Mouse (Mus musculus) adrenal gland, postnatal 36 days (tissue): Measurements from ENCODE around the gene Rorc. TPM values are rescaled to one million over a fixed set of nuclear protein-coding genes. Genes with fewer than 3 reads are reported as not detected.
A peak's percentile ranks its signal among the peaks of the same experiment; 100 is the strongest.

ENCODE experiments used
- DNase-seq, 2 experiments: peaks; one replicate each; pipeline ENCODE4 v3.0.0; 2021; ENCODE audit warnings: mixed read lengths in 1 of 2
- total RNA-seq, 2 experiments: library from RNA; stranded (reverse); gene quantifications; 2 replicates each; pipeline ENCODE4 v1.2.3; 2021

Gene Rorc
- total RNA-seq, 2 experiments from 2014 or later, result 19.0 to 20.2 TPM

- peak; percentile 94 for DNase-seq
These were observed 40.6 kb downstream of the Rorc start, which contains the start of gene Tdrkh for GRCm38 (mm10) chr3:94413031-94413679. TSS of gene Tdrkh (plus strand) at chr3:94413273.

- DNase-seq, result no peak
These were observed 58.4 kb downstream of the Rorc start for GRCm38 (mm10) chr3:94430980-94431379.

GRCm38 (mm10) chr3:94434305-94434704, 61.7 kb downstream of the Rorc start:
- DNase-seq, result no peak

GRCm38 (mm10) chr3:94436420-94436819, 63.8 kb downstream of the Rorc start:
- no peak for DNase-seq

- DNase-seq, result no peak
These were observed 68.6 kb downstream of the Rorc start for GRCm38 (mm10) chr3:94441182-94441581.

GRCm38 (mm10) chr3:94442951-94443596, 70.5 kb downstream of the Rorc start, which contains the start of gene Mrpl9:
TSS of gene Mrpl9 (plus strand) at chr3:94443318.
- DNase-seq, result peak; percentile 97 to 98

GRCm38 (mm10) chr3:94443597-94443964, 71.0 kb downstream of the Rorc start, which contains the start of gene Oaz3:
TSS of gene Oaz3 (minus strand) at chr3:94443915.
- peak in 1 of 2 experiments; percentile 32 for DNase-seq

Other genes starting within 250 kb of the Rorc start
- gene Gm10696, start 194.6 kb upstream of the Rorc start, total RNA-seq, result not detected
- not detected for gene Gm5286, start 176.1 kb upstream of the Rorc start, total RNA-seq
- not detected for gene Gm4778, start 108.8 kb upstream of the Rorc start, total RNA-seq
- 1 to 10 TPM; 6.3 to 8.5 TPM for gene Them4, start 62.7 kb upstream of the Rorc start, total RNA-seq
- gene Them5, start 30.7 kb upstream of the Rorc start, total RNA-seq, result not detected
- under 1 TPM; 0.36 to 0.40 TPM for gene C2cd4d, start 10.4 kb upstream of the Rorc start, total RNA-seq
- gene Lingo4, start 25.7 kb downstream of the Rorc start, total RNA-seq, result under 1 TPM; 0.66 to 0.73 TPM
- gene Tdrkh, start 40.5 kb downstream of the Rorc start, total RNA-seq, result 10 to 100 TPM in 1 of 2 experiments, 1 to 10 TPM in 1; 7.4 to 10.6 TPM
- gene Mrpl9, start 70.5 kb downstream of the Rorc start, total RNA-seq, result 10 to 100 TPM; 73.2 to 80.4 TPM
- gene Oaz3, start 71.1 kb downstream of the Rorc start, total RNA-seq, result not detected
- 10 to 100 TPM; 13.6 to 20.4 TPM for gene Celf3, start 105.5 kb downstream of the Rorc start, total RNA-seq
- gene Riiad1, start 107.5 kb downstream of the Rorc start, total RNA-seq, result 1 to 10 TPM; 2.7 to 4.7 TPM
- gene Snx27, start 209.9 kb downstream of the Rorc start, total RNA-seq, result 10 to 100 TPM; 44.6 to 45.2 TPM